Mouse (Mus musculus) heart, adult 8-10 months (tissue): ENCODE results near the gene Hnrnpu. TPM values are rescaled to one million over a fixed set of nuclear protein-coding genes. Genes with fewer than 3 reads are reported as not detected.
A peak's percentile ranks its signal among the peaks of the same experiment; 100 is the strongest.
"Not testable (repeated sequence)": the region's sequence is repeated elsewhere in the genome, so short reads cannot be mapped to it uniquely, and the experiment has no call there.

Experiments
- DNase-seq: peaks from one replicate; pipeline ENCODE4 v3.0.0; 2022; ENCODE audit warnings: low spot score
- total RNA-seq, 4 experiments: library from RNA; stranded (reverse); gene quantifications; 2 replicates each; pipeline ENCODE4 v1.2.4; 2022

Gene Hnrnpu
- 100 to 1,000 TPM; 147 to 166 (median 155) TPM for total RNA-seq

DNA sequence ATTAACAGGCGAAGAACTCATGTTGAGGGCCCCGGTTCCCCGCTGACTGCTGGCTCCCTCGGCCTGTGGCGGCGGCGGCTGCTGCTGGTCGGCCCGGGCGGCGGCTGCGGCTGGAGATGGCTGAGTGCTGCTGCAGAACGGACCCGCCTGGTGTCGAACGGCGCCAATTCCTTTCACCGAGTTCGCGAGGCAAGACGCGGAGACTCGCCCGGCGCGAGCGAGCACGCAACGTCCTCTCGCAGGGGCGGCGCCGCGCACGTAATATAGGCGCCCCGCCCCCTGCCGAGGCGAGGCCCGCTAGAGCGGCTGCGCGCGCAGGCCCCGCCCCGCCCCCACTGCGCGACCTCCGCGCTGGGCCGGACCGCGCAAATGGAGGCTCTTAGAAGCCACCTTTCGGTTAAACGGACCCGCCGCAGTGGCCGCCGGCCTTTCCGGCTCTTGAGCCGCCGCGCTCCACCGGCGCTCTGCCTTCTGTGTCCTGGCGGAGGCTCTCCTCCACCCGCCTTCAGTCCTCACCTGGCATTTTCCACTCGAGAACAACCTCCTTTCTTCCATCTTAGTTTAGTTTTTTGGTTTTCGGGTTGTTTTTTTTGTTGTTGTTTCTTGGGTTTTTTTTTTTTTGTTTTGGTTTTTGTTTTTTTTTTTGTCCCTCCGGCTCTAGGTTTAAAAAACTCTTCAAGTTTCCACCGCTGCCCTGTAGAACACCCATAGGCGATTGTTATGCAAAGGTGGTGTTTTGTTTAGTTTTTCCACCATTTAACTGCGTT, at the start of gene Hnrnpu:
Hnrnpu (minus strand) TSS at position 247 of the 767 bp plus-strand sequence.
- peak; percentile 92 for DNase-seq

DNA sequence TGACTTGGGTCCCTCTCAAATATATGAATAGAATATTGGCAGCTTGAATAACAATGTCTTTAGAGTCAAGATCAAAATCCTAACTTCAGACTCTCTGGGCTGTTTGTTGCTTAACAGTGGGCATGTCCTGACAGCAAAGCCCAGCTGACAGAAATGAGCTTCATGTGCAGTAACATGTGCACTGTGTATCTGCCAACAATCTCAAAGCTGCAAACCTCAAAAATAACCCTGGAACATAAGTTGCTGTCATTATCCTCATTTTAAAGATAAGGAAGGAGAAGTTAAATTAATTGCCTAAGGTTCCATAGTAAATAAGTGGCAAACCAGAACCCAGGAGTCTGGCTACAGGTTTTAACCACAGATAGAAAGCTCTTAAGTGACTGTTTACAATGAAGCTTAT, 44.6 kb upstream of the Hnrnpu start:
- no peak for DNase-seq

DNA sequence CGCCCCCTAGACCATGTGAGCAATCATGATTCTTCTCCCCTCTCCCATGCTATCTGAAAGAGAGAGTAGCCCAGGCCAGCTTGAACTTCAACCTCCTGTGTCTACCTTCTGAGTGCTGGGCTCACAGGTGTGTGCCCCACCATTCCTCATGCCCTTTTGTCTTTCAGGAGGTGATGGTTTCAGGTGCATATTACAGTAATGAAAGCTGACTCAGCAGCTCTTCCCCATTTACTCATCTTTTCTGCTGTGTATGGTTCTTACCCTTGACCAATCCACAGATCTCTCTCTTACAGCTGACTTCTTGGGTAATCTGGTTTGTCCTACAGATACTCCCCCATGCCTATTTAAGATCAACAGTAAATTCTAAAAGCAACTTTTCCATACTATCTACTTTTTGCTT, 41.6 kb upstream of the Hnrnpu start:
- no peak for DNase-seq

DNA sequence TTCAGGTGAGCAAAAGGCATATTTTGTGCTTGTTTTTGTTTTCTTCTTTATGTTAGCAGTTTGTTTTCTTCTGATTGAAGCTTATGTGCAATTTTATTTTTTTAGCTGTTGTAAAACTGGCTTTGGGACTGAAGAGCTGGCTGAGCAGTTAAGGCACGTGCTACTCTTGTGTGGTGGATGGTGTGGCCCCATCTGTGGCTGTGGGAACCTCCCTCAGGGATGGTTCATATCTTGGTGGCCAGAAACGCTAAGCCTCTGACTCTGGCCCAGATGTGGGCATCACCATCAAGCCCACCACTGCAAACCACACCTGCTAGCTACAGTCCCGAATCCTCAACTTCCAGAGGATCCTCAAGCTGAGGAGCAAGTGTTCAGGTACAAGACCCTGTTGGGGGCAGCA, 40.5 kb upstream of the Hnrnpu start:
- no peak for DNase-seq

DNA sequence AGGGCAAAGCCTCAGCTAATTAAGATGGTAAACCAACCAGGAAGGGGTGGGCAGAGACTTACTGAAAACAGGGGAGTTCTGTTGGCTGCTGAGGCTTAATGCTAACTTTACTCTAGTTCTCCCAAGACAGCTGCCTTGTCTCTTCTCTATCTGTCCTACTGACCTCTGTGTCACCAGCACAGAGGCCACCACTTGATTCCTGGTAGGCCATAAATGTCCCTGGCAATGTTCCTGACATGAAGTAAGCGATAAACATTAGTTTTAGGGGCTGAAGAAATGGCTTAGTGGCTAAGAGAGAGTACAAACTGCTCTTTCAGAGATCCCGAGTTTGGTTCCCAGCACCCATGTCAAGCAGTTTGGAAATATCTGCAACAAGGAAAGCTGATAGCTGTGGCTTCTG, 39.3 kb upstream of the Hnrnpu start:
- no peak for DNase-seq

DNA sequence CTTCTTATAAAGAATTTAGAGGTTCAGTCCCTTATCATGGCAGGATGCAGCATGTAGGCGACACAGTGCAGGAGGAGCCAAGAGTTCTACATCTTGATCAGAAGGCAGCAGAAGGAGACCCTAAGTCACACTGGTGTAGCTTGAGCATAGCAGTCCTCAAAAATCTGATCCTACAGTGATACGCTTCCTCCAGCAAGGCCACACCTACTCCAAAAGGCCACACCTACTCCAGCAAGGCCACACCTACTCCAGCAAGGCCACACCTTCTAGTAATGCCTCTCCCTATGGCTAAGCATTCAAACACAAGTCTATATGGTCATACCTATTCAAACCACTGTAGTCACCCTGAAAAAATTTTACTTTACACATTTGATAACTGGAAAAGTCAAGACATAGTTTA, 38.5 kb upstream of the Hnrnpu start:
- no peak for DNase-seq

DNA sequence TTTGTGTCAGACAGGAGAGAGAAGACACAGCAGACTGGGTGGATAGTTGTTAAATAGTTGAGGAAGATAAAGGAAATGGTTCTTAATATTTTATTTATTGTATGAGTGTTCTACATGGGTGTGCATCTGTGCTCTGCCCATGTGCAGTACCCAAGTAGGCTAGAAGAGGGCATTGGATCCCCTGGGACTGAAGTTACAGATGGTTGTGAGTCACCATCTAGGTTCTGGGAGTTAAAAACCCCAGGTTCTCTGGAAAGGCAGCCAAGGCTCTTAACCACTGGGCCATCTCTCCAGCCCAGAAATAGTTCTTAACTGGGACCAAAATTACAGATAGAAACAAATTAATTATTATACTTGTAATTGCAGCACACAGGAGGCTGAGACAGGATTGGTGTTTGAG, 37.8 kb upstream of the Hnrnpu start:
- DNase-seq: no peak

DNA sequence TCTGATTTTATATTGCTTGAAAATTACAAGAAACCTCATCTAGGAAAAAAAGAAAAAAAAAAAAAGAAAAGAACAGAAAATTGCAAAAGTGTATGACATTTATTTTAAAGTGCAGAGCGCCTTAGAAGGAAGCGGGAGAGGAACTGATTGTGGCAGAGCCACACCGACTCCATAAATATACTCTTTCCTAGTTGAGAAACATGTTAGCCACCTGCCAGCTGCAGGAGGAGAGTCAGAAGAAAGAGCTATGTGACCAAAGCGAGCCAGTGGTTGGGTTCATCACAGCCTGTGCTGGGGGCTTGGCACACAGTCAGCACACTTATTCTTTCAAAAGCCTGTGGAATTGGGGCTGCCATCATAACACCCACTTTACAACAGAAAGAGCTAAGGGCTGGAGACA, 35.1 kb upstream of the Hnrnpu start:
- no peak for DNase-seq

DNA sequence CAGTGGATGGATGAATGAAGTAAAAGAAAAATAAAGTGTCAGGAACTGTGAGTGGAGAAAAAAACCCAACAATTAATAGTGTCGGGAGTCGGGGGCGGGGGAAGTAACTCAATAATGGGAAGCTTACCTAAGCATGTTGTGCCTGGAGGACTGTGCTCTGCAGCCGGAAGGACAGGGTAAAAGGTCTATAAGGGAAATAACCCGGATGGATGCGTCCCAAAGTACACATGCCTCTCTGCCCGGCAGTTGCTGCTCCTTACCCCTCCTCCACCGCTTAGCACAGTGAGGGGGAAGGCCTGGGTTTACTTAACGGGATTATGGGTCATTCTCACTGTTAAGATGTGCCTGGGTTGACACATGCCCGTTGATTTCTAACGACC, 31.7 kb upstream of the Hnrnpu start:
- peak; percentile 49 for DNase-seq

DNA sequence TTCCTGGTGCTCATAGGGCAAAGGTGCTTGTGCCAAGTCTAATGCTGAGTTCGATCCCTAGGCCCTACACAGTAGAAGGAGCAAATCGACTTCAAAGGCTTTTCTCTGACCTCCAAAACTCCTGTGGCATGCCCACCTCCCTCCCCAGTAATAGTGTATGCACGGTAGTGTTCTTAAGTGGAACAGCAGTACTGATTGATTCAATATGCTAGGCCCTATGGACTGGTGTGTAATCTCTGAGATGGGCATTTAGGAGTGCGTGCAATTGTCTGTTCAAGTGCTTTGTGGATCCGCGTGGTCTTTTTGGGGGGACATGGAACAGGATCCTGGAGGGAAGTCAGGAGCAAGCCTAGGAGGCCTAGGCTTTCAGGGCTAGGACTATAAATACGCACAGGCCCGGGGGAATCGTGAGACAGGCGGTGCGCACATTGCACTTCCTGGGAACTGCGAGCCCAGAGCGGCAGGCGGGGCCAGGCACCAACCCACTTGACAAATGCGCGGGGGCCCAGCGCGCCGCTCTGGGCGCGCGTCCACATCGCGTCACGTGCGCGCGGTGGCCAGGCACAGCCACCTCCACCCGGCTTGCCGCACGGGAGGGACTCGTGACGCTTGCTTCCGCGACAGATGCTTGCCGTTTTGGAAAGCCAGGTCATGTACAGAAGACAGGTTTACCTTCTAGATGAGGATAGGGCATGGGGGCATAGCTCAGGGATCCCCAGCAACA, 31.1 kb upstream of the Hnrnpu start:
- DNase-seq: peak; percentile 92

DNA sequence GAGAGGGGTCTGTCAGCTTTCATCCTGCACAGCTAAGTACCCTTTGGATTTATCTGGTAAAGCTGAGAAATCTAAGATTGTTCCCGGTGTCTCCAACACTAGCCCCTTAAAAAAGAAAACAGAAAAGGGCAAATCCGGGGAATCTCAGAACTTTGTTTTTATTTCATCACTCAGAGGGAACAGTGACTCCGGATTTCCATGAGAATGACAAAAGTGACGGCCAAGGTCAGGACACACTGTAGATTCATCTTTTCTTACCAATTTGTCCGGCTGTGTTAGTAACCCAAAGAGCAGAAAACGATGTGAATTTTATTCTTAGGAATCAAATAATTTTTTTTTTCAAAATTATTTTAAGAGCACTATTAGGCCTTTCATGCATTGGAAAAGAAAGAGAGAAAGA, 30.5 kb upstream of the Hnrnpu start:
- no peak for DNase-seq

DNA sequence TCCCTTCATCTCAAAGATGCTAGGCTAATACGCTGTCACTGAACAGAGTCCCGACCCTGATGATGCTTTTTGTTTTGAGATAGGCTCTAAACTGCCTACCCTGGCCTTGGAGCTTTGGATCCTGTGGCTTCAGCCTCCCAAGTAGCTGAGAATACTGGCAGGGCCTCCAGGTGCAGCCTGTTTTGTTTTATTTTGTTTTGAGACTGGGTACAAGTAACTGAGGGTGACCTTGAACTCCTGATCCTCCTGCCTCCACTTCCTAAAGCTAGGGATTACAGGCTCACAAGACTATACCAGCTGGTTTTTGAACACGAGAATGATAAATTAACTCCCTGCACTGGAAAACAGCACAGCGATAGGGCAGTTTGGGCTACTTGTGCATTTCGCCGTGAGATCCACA, 27.6 kb upstream of the Hnrnpu start:
- no peak for DNase-seq

DNA sequence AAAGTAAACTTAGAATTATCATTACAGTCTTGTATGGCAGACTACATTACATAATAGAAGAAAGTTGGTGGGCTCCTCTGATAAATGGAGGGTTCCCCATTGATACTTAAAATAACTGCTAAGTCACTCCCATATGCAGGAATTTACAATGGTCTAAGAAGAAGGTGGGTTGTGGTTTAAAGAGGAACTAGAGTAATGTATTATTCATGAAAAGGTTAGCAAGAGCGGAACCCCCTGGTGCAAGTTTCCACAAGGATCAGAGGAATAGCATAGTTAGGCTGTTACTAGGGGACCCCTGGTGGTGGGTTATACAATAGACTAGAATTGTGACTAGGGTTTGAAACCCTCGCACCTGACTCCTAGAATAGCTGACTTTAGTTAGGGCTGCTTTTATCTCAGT, 23.1 kb upstream of the Hnrnpu start:
- no peak for DNase-seq

DNA sequence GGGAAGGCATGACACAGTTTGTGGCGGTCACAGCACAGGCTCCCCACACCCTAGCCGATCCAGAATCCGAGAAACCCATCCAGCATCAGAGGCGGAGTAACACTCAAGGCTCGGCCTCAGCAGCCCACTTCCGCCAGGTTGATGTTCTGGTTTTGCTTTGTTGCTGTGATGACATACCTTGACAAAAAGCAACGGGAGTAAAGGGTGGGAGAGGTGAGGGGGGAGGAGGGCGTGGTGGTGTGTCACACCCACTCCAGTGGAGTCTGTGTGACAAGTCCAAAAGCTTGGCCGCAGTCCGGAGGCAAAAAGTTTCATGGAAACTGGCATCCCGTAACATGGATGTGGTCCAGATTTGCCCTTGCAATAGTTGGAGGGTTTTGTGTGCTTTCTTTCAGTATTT, 22.7 kb upstream of the Hnrnpu start:
- DNase-seq: no peak

DNA sequence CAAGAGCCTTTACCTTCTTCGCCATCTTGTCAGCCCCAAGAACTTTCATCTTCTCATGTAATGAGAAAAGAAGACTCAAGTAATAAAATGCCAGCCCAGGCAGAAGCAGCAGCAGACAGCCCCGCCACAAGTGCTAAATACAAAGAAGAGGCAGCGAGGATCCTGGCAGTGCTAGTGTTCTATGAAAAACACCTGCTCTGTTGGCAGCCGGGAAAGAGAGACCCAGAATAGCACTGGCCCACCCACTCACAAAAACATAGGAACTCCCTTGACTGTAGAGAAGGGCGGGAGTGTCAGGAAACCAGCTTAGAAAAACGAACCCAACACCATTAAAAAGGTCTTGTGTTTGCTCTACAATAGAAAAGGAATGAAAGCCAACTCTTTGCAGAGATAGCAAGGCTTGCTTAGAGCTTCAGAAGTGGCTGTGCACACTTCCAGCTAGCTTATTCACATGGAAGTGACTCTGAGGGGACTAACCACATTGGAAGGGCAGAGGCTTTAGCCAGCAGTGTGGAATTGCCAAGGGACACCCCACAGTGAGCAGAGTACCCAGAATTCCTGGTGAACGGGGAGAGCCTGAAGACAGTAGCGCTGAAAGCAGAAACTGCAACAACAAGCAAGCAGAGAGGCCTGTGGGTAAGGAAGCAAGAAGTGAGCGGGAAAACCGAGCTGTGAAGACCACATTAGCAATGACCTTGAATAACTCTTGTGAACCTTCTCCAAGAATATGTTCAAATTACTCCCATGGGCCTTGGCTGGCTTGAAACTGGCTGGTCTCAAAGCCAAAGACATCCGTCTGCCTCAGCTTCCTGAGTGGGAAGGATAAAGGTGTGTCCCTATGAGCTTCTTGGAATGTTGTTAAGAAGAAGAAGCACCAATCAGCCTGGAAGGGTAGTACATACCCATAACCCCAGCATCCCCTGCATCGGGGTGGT, 20.4 kb upstream of the Hnrnpu start:
- DNase-seq: no peak

DNA sequence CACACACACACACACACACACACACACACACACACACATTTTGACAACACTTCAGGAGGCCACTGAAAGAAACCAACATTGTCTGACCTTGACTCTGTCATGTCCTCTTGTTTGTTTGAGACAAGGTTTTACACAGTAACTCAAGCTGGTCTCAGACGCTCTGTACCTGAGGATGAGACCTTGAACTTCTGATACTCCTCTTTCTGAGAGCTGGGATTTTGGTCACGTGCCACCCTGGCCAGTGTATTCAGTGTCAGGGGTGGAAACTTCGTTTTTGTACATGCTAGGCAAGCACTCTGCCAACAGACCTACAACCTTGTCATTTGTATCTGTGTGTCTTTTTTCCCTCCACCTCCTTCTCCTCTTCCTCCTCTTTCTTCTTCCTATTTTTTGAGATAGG, 17.0 kb upstream of the Hnrnpu start:
- DNase-seq: no peak

DNA sequence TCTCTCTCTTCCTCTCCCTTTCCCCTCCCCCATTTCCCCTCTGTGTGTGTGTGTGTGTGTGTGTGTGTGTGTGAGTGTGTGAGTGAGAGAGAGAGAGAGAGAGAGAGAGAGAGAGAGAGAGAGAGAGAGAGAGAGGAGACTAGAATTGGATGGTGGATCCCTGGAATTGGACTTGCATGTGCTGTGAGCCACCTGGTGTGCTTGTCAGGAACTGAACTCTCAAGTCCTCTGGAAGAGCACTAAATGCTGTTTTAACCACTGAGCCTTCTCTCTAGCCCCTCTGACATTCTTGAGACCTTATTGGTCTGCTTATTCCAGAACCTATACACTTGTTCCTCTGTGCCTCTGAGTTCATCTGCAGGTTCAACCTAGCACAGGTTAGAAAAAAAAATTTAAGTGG, 14.0 kb upstream of the Hnrnpu start:
- DNase-seq: no peak

DNA sequence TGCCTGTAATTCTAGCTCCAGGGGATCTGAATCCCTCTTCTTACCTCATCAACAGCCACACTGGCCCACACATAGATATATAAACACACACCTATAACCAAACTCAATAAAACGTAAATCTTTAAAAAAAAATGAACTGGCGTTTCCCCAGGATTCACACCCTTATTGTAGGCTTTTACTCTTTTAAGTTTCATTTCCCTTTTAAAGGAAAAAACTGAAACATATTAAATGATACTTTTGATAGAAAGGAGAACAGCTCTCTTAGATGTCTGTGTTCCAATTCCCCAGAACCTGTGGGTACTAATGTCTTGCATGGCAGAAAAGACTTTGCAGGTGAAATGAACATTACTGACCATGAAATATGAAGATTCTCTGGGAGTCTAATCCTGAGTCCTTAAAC, 13.2 kb upstream of the Hnrnpu start:
- no peak for DNase-seq

DNA sequence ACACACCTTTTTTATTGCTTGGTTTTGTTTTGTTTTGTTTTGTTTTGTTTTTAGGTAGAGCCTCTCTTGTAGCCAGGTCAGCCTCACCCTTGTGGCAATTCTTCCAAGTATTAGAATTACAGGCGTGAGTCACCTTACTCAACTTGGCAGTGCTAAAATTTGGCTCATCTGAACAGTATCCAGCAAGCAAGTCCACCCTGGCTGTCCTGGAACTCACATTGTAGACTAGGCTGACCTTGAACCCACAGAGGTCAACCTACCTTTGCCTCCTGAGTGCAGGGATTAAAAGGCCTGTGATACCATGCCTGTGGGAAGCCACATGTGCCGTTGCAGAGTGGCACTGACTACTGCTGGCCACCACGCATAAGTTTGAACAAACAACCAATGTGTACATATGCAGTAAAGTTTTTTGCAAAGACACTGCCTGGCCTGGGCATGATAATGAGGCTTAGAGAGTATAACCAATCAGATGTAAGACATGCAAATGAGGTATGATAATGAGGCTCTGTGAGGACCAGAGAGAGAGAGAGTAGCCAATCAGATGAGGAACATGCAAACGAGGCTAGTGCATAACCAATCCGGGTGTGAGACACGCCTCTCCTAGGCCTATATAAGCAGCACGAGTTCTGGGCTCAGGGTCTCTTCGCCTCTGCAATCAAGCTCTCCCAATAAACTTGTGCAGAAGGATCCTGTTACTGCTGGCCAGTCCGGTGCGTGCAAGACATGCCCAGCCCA, 6.6 kb upstream of the Hnrnpu start:
- DNase-seq: not testable (repeated sequence)

DNA sequence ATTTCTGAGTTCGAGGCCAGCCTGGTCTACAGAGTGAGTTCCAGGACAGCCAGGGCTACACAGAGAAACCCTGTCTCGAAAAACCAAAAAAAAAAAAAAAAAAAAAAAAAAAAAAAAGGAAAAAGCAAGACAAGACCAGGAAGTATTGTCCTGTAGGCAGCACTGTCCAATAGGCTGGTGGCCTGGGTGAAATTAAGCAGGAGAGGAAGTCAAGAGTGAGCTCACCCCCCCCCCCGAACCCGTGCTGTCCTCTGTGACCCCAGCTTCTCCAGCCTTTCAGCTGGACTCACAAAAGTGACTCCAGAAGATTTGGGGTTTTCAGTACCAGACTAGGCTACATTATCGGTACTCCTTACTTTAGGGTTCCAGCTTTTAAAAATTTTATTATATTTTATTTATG, 5.0 kb upstream of the Hnrnpu start:
- DNase-seq: no peak

DNA sequence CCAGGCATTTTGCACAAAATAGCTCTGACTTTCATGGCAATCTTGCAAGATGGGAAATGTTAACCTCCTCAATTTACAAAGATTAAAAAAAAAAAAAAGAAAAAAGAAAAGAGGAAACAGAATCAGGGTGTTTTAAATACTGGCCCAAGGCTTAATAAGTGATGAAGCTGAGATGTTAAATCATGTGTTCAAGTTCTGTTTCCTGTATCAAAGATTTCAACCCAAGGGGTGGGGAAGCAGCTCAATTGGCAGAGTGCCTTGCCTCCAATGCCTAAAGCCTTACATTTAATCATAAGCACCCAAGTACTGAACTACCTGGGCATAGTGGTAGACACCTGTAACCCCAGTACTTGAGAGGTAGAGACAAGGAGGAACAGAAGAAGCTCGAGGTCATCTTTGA, 4.5 kb upstream of the Hnrnpu start:
- no peak for DNase-seq

DNA sequence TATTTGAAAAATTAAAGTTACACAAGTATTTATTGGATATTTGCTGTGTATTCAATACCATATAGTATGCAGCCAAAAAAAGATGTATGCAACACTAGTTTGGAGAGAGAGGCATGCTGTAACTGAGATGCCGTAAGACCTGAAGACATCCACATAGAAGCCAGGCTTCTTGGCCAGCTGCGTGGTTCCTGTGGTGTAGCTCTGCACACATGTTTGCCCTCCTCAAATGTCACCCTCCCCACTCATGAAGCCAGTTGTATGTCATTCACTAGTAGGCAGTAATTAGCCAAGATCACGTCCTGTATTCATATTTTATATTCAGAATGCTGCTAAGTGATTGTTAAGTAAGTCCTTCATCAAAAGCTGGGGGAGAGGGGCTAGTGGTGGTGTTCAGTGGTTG, 3.8 kb upstream of the Hnrnpu start:
- DNase-seq: no peak
